Mouse (Mus musculus) adipocyte (in vitro differentiated cells): ENCODE measurements around the gene Gzf1.

Source experiments
- DNase-seq: peaks from one replicate; pipeline ENCODE4 v3.0.0-alpha.2; 2016; ENCODE audit warnings: low spot score

Gene Gzf1

DNA sequence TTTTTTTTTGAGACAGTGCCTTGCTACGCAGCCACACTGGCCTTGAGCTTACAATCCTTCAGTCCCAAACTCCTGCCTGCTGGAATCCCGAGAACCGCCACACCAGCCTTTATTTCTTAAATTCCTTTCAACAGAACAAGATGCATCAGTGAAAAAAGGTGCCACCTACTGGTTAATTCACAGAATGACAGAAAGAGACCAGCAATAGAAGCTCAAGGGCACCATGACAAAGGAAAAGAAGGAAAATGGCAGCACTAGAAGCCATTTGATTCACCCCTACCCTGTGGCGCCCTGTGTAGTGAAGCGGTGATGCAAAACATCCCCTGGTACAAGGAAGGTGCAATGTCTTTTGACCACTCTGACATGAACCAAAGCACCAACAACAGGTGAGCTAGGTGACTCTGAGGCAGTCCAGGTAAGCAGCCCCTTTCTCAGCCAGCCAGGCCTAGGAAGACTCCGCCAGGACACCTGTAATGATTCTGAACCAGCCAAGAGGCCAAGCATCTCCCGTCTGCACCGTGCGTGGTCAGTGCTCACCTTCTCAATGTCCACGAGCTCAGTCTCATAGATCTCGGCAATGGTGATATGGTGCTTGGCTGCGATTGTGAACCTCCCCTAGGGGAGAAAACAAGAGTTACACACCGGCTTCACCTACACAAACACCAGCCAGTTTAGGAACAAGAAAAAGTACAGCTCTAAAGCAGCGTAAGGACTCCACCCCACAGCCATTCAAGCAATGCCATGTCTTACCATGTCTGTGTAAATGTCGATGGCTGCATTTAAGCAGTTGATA lies 25.8 kb downstream of the Gzf1 start:
- DNase-seq: peak; percentile 61

DNA sequence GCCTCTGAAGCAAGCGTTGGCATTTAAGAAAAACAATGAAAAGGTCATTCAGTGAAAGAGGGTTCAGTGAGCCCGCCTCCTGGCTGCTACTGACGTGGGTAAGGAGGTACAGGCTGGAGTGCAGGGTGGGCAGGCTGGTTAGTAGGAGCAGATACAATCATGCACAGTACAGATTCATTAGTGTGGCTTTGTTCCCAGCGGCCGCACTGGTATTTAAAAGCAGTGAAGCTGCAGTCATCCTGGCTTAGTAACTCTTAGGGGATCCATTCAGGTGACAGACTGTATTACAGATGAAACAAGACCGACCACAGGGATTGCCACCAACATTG lies 26.3 kb downstream of the Gzf1 start:
- DNase-seq: no peak

DNA sequence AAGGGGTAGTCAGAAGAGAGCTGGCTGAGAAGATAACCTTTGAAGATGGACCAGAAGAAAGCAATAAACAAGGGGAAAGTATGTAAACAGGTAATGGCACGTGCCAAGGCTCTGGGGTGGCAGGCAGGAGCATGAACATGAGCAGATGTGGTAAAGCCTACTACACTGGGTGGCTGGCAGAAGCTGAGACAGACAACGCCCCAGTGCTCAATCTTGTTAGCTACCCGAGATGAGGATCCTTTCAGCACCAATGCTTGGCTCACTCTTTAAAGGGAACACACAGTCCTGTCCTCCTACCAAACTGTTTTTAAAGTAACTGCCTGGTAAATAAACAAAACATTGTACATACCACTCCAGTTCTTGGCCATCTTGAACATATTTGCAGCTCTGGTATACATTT lies 31.5 kb downstream of the Gzf1 start:
- no peak for DNase-seq

DNA sequence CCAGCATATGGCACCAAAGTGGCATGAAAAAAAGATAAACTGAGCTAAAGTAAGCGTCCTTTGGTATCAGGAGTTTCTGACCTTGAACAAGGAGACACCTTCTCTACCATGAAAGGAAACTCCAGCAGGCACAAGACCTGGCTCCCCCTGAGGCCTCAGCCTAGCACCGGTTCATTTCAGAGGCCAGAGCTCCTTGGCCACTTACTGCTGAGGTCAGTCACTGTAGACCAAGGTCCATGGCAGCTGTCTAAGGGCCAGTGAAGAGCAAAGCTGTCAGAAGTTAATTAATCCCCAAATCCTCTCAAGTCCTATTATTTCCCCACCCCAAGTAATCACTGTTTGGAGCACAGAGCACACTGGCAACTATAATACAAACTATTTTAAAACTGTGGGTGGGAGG lies 36.2 kb downstream of the Gzf1 start:
- no peak for DNase-seq

DNA sequence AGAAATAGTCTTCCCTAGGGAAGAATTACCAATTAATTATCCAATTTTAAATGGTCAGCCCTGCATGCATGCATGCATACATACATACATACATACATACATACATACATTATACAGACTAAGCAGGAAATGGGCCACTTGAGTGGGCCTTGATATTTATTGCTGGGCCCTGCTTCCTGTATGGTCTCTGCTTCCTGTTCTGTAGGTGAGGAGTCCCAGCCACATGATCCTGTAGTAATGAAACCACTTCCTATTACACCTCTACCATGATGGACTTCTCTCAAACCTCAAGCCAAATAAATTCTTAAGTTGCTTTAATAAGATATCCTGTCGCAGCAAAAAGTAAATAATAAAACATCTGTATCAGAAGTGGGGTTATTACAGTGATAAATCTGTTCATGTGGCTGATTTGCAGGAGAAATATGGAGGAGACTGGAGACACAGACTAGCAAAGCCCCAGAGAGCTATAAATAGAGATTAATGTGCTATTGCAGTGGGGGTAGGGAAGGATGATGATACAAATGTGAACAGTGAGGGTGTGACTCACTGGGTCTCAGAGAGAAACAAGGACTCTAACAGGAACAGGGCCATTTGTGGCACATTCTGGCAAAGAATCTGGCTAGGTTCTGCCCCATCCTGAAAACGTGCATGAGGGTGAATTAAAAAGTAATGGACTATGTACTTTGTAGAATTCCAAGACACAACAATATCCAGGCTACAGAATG lies 38.6 kb downstream of the Gzf1 start:
- DNase-seq: no peak

DNA sequence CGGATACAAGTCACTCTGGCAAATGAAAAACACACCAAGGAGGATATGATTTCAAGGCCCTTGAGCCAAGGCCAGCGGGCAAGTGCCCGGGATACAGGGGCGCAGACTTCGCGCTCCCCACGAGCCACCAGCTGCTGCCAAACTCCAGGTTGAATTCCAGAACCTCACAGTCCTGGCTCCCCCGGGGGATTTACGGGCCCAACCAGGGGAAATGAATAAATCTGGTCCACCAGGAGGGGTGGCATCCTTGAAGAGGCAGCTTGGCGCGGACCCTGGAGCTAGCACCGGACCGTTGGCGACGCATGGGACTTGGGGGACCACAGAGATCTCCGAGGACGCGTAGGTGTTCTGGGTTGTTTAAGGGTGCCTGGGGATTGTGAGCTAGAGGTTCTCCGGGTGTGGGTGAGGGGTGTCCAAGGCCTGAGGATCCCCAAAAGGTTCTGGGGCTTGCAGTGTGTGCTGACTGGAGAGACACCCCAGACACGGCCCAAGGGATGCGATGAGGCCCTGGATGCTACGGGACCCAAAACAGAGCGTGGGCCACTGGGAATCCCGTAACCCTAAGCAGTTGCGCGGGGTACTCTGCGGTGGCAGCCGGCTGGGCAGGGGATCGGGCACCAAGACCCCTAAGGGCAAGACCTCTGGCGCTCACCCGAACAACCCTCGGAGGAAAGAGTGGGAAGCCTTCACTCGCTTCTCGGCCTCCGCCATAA lies 50.9 kb downstream of the Gzf1 start:
- peak; percentile 22 for DNase-seq

DNA sequence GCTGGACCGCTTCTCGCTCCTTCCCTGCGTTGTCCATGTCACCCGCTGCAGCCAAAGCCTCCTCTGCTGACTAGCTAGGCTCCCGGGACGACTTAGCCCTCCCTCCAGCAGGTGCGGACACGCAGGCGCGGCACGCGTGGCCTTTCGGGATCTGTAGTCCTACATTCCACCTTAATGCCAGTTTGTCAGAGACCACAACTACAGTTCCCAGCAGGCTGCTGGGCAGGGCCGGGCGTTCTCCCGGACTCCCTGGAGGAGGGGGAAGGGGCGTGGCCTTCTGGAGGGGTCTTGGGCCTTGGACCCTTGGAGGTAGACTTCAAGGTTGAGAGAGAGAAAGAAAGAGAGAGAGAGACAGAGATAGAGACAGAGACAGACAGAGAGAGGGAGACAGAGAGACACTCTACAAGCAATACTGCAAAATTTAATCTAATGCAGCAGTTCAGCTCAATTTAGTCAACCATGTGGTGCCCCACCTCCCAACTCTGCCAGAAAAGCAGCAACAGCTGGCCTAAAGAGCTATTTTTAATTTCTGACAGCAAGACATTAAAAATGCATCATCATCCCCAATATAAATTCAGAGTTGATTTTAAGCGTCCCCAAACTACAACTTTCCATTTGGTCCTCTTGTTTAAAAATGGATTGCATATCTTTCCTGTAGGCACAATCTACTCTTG lies 51.6 kb downstream of the Gzf1 start, which contains the start of gene Napb:
Gene Napb, minus strand, starts transcription at position 141 of the 674 bp plus-strand sequence.
- DNase-seq: peak; percentile 95
